Mouse (Mus musculus): Measurements from ENCODE around the gene Gm40193.

The Gm40193 gene

GRCm38 (mm10) chr11:70506385-70506784 is 26.4 kb downstream of the Gm40193 start:
- no peak for DNase-seq (ENCODE audit: low spot score)

DNA sequence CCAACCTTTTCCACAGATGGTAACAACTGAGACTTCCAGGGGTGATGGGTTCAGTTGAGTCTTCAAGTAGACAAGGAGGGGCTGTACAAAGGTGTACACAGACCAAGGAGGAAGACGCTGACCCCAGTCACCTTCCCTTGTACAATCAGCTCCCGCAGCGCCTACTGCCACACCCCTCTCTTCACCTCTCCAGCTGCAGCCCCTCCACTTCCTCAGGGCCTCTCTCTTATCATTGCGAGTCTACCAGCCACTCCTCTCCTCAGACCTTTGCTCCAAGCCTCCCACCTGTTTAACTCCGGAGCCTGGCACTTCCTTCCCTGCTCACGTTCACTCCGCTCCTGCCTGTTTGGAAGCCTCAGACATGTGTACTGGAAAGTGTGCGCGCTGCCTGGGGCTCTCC is 27.8 kb downstream of the Gm40193 start, which contains the start of gene Tm4sf5:
Tm4sf5 (plus strand) TSS at position 275 of the 400 bp plus-strand sequence.
- no peak for DNase-seq (ENCODE audit: low spot score)

GRCm38 (mm10) chr11:70502018-70502417 is 30.7 kb downstream of the Gm40193 start:
- DNase-seq (ENCODE audit: low spot score): no peak

DNA sequence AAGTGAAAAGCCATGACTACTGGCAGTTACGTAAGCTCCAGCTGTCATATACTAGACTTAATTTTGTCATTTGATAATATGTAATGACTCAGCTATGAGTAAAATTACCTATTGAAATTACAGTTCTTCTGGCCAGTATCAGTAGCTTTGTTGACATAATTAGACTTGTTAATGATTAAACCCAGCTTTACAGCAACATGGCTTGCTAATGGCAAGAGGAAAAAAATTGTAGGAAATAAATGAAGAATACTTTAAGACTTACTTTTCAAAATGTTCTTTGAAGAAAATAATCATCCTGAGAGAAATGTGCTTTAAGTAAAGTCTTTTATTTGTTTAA is 32.3 kb downstream of the Gm40193 start:
- DNase-seq (ENCODE audit: low spot score): no peak

- no peak for DNase-seq (ENCODE audit: low spot score)
These were observed 32.9 kb downstream of the Gm40193 start for GRCm38 (mm10) chr11:70499566-70500475.

GRCm38 (mm10) chr11:70489684-70490083 is 43.1 kb downstream of the Gm40193 start:
- DNase-seq (ENCODE audit: low spot score): no peak

- no peak for DNase-seq (ENCODE audit: low spot score)
These were observed 43.6 kb downstream of the Gm40193 start for GRCm38 (mm10) chr11:70489138-70489537.

- no peak for DNase-seq (ENCODE audit: low spot score)
These were observed 44.9 kb downstream of the Gm40193 start for GRCm38 (mm10) chr11:70487816-70488215.

DNA sequence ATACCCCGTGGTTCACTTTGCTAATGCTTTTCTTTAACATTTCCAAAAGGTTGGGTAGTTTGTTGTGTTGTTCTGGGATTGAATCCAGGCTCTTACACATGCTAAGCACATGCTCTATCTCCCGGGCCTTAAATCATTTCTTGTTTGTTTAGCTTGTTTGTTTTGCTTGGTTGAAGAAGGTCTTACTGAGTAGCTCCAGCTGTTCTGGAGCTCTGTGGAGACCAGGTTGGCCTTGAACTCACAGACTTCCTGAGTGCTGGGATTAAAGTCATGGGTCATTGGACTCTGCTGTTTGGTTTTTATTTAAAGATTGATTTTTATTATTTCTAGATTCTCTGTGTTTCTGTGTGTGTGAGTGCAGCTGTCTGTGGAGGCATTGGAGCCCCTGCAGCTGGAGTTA is 47.2 kb downstream of the Gm40193 start:
- no peak for DNase-seq (ENCODE audit: low spot score)

All from left cerebral cortex, adult 11 months (tissue).